Mouse (Mus musculus) right cerebral cortex, adult 2 months (tissue): ENCODE measurements around the gene Anapc7.

ENCODE experiments used
- DNase-seq, 2 experiments: peaks; one replicate each; pipeline ENCODE4 v3.0.0; 2021 to 2022; ENCODE audit warnings: low spot score in 2 of 2

Gene Anapc7

DNA sequence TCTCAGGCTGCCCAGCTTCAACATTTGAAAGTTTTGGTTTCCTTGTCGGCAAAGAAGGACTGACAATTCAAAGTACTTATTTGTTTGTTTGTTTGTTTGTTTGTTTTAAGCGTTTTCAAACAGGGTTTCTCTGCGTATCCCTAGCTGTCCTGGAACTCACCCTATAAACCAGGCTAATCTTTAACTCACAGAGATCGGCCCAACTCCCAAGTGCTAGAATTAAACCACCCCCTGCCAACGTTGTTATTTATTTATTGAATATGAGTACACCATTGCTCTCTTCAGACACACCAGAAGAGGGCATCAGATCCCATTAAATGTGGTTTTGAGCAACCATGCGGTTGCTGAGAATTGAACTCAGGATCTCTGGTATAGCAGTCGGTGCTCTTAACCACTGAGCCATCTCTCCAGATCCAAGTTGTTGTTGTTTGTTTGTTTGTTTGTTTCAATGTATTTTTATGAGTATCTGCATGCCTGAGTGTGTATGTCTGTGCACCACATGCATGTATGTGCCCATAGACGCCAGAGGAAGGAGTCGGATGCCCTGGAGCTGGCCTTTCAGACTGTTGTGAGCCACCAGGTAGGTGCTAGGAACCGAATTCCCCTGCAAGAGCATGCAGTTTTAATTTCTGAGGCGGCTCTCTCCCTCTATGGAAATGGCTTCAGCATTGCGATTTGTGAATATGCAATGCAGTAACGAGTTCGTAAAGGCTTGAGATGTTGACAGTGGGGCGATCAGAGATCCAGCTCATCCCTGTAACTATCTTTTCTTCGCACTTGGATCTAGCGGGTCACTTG, at the start of gene Anapc7:
TSS of gene Anapc7 (plus strand) at position 423 of the 798 bp plus-strand sequence.
- DNase-seq, result no peak

DNA sequence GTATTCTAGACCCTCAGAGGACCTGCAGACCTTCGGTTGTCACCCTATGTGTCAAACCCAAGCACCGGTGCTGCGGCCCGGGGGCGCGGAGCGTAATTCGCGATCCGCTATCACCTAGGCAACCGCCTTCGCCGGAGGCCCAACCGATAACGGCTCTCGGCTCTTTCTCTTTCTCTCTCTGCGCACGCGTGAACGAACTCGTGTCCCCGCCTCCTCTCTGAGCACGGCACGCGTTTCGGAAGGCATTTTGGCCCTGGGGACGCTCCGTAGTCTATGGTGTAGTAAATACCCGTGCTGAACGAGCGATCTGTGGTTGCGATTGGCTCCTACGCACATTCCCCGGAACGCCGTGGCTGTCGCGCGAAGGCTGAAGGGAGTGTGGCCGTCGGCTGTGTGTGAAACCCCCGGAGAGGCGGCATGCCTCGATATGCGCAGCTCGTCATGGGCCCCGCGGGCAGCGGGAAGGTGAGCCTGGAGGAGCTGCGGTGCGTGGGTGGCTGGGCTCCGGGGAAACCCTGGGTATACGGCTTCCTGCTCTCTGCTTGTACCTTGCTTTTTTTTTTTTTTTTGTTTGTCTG, 49.2 kb upstream of the Anapc7 start, which contains the start of gene Fam216a:
TSS of gene Fam216a (minus strand) at position 173 of the 578 bp plus-strand sequence.
- DNase-seq, result peak; percentile 100

DNA sequence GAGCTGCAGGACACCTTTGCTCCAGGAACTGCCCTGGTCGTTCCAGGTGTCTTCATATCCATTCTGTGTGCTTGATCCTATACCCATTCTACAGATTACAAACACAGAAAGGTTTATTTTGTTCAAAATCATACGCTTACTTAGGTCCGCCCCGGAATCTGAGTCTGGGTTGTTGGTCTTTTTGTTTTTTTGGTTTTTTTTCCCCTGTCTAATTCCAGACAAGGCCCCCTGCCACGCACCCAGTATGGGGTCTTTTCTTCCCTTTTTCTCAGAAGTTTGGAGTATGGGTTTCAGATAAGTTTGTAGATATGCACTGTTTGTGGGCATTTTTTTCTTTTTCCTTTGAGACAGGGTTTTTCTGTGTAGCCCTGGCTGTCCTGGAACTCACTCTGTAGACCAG, 48.6 kb upstream of the Anapc7 start:
- no peak for DNase-seq

DNA sequence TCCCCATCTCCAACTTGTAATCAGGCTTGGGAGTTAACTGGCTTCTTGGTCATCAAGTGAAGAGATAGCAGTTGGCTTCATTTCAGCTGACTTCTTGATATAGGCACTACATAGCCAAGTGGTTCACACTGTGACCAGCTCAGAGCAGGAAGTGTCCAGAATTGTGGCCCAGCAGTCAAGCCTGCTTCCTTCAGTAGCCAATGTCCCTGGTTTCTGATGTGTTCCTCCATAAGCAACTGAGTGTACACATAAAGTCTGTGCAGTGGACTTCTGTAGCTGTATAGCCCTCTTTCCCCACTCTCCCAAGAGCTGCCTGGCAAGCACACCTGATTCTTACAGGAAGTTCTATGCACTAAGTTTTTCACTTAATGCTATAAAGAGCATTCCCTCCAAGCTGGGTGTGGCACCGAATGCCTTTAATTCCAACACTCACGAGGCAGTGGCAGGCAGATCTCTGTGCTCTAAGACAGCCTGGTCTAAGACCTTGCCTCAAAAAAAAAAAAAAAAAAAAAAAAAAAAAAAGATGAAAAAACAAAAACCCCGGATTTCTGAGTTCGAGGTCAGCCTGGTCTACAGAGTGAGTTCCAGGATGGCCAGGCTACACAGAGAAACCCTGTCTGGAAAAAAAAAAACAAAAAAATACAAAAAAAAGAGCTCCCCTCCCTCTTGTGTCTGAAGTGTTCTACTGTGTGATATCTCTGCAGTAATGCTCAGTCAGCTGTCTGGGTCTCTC, 44.2 kb upstream of the Anapc7 start:
- DNase-seq, result no peak

DNA sequence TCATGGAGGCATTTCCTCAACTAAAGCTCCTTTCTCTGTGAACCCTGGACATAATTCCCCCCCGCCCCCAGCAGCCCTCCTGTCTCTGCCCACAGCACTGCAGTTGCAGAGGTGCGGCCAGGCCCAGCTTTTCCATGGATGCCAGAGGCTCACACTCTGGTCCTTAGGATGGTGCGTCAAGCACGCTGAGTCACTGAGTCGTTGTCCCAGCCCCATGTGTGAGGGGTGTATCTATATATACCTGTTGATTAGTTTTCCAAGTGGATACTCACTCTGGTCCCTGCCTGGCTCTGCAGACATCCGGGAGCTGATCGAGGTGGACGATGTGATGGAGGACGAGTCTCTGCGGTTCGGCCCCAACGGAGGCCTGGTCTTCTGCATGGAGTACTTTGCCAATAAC, 43.3 kb upstream of the Anapc7 start:
- no peak for DNase-seq

DNA sequence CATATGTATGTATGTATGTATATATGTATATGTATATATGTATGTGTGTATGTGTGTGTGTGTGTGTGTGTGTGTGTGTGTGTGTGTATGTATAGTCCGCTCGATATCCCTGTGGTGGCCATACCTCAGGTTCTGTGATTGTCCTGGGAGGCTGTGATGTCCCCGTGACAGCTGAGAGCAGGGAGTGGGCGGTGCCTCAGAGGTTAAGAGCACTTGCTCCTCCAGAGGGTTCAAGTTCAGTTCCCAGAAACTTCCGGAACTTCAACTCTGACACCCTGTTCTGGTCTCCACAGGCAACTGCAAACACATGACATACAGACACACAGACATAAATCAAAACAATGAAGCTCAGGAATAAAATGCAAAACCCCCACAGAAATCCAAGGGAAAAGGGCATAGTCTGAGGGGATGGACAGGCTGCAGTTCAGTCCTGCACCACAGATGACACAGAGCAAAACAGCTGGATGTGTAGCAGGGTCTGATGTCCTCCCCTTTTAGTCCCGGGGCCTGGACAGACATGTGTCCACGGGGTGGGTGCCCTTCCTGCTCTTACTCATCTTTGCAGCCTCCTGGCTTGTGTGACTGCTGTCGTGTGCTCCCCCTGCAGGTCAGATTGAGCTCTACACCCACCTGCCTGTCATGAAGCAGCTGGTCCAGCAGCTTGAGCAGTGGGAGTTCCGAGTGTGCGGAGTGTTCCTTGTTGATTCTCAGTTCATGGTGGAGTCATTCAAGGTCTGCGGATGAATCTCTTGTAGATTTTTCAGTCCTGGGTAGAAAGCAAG, 41.9 kb upstream of the Anapc7 start:
- peak; percentile 82 to 88 for DNase-seq

DNA sequence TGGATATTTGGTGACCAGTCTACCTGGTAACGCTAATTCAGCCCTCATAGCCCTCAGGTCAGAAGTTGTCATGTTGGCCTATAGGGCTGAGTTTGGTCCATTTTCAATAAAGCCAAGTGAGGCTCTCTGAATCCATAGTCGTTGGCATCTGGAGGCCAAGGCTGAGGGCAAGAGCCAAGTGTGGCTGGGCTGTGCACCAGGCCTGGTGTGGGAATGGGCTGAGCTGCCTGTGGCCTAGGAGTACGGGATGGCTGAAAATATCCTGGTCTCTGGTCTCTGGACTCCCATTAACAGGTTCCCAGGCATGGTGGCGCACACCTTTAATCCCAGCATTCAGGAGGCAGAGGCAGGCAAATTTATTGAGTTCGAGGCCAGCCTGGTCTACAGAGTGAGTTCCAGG, 31.5 kb upstream of the Anapc7 start:
- DNase-seq, result no peak

DNA sequence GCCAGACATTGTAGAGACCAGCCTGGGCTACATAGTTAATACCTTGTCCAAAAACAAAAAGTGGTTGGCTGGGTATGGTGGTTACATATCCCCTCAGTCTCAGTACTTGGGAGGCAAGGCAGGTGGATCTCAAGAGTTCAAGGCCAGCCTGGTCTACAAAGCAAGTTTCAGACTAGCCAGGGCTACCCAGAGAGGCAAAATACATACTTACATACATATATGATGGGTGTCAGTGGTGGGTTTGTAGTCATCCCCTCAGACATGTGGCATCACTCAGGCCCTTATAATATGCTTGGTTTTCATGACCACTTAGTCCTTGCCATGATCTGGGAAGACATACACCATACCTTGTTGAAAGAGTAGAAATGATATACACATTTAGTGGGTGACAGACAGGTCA, 30.8 kb upstream of the Anapc7 start:
- DNase-seq, result no peak

DNA sequence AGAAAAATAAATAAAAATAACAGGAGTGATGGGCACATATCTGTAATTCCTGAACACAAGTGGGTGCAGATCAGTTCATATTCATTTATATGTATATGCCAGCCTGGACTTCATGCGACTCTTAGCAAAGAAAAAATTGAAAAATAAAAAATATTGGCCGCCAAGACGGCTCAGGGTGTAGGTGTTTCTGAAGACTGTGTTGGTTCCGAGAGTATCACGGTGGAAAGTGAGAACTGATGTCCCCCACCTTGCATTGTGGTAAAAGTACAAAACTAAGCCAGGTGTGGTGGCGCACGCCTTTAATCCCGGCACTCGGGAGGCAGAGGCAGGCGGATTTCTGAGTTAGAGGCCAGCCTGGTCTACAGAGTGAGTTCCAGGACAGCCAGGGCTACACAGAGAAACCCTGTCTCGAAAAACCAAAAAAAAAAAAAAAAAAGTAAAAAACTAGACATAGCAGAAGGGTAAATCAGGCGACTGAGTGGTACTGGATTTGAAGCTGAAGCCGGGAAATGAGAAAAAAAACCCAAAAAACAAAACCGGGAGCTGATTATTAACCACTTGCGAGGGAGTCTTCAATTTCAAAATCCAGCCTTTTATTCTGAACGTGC, 30.2 kb upstream of the Anapc7 start:
- no peak for DNase-seq

DNA sequence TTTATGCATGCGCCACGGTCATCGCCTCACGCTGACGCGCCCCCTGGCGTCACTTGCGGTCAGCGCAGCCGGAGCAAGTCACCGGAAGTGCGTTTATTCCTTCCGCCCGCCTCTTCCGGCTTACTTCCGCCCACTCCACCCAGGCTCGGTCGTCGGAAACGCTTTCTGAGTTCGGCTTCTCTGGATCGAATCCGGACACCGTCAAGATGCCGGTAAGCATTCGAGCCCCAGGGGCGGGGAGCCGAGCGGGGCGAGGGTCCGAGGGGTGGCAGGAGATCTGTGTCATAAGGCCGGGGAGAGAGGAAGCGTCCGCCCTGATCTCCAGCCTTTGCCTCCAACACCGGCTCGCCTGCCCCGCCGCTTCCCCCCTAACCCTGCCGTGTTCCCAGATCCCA, 29.7 kb upstream of the Anapc7 start, which contains the start of gene Arpc3:
TSS of gene Arpc3 (plus strand) at position 93 of the 395 bp plus-strand sequence.
- peak; percentile 91 to 94 for DNase-seq

DNA sequence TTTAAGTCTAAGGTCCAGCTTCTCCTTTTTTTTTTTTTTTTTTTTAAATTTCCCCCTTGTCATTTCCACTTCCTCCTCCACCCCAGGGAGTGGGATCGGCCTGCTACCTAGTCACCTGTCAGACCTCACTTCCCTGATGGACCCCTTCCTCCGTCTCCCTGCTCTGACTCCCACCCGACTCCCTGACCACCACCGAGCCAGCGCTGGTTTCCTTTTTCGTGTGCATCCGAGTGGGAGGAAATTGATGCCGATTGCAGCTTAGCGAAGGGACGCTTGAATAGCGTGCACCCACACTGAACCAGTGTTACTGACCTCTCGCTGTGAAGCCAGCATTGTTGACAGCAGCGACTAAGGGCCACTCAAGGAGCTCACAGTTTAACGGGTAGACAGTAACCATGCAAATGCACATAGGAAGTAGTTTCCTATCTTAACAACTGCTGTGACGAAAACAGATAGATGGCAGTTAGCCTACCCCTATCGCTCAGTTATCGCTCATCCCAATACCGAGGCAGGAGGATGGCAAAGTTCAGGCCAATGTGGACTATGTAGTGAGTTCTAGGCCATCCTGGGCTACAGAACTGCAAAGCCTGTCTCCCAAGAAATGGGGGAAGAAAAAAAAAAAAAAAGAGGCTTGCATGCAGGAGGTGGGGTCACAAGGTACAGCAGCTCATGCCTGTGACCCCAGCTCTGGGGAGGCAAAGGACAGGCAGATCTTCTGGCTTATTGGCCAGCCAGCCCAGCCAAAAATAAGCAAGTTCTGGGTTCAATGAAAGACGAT, 29.1 kb upstream of the Anapc7 start:
- DNase-seq, result peak; percentile 30 to 42

DNA sequence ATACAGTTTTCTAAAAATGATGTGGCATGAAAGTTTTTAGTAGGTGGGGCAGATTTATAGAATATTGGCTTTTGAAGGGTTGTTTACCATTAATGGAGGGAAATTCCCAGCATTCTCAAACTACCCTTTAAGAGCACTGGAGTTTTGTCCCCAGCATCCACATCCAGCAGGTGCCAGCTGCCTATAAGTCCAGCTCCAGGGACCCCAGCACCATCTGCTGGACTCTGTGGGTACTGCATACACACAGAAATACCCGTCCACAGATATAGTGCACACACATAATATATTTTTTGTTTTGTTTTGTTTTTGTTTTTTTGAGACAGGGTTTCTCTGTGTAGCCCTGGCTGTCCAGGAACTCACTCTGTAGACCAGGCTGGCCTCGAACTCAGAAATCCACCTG, 27.6 kb upstream of the Anapc7 start:
- DNase-seq, result peak; percentile 70 to 75

DNA sequence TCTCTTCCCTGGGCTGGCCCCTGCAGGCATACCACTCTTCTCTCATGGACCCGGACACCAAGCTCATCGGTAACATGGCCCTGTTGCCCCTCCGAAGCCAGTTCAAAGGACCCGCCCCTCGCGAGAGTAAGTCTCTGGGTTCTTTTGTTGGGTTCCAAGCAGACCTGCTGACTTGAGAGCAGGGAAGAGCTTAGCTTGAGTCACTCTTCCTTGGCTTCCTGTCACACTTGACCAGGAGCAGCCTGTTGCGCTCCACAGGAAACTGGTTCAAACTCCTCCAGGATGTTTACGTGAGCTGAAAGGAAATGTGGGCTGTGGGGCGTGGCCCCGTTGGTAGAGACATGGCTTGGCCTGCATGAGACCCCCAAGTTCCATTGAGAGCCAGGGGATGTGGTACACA, 24.7 kb upstream of the Anapc7 start:
- no peak for DNase-seq

DNA sequence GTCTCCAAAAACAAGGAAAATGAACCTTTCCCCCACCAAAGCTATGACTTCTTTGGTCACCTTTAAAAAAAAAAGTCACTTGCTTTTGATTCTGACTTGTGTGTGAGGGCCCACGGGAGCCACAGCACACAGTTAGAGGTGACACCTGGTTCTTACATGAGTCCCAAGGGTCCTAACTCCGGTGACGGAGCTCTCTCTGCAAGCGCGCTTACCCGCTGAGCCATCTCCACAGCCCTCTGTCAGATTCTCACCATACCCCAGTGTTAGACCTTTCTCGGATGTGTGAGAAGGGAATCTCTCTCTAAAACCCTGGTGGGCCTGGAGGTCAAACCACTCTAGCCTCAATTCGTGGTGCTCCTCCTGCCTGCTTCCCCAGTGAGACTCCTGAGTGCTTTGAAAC, 24.0 kb upstream of the Anapc7 start:
- no peak for DNase-seq

DNA sequence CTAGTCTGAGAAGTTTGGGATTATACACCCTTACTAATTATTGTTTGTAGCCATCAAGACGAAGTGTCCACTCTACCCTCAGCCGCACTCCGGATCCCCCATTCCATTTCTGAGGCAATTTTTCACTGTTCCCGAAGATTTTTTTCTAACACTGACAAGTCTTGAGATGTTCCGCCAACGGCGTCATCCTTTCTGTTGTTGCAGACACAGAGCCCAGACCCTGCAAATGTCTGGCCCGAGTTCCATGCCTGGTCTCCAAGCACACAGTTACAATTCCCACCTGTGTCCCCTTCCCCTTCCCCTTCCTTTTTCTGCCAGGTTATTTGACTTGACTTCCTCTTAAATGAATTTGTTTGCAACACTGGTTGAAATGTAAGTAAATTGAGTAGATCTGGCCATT, 21.6 kb upstream of the Anapc7 start:
- DNase-seq, result no peak

DNA sequence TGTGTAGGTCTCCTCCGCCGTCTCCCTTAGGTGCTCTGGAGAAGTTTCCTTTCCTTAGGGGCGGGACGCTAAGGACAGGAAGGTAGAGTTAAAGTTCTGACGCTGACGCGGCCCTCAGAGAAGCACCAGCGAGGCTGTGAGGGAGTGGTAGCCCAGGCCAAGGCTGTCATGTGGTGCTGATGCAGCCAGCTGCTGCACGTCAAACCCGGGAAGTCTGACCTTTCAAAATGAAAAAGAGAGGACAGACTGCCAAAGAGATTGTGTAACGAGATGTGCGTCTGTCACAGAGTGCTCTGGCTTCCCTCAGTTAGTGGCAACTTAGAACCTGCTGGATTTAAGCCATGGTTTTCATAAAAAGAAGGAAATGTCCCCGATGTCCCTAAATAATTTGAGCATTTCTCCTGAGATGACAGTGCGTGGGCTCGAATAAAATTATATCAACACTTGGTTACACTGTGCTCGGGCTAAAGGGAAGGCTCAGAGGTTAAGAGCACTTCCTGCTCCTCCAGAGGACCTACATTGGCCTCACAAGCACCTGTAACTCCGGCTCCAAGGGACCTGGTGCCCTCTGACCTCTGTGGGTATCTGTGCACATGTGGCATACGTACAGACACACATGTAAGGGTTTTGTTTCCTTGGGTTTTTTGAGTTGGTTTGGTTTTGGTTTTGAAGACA, 20.7 kb upstream of the Anapc7 start:
- DNase-seq, result peak in 1 of 2 experiments; percentile 48

DNA sequence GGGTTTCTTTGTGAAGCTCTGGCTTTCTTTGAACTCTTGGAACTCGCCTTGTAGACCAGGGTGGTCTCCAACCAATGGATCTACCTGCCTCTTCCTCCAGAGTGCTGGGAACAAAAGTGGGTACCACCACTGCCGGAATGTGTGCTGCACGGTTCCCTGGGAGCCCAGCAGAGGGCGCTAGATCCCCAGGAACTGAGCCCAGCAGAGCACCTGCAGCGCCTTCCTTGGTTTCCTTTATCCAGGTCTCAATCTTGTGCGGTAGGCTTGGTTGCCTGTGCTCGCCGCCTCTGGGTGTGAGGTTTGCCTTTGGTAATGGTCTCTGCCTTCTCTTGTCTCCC, 20.2 kb upstream of the Anapc7 start:
- peak; percentile 78 to 83 for DNase-seq

DNA sequence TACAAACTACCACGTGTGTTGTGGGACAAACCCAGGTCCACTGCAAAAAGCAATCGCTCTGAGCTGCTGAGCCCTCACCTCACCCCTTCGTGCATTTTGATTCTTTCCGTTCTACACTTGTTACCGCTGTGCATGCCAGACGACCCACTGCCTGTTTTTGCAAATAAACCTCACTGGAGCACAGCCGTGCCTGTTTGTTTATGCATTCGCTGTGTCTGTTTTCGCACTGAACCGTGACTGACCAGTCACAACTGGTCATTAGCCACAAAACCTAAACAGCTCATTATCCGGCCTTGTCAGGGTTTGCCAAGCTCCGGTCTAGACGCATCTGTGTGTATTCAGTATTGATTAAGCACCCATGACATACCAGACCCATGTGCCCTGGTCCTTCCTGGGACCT, 19.3 kb upstream of the Anapc7 start:
- no peak for DNase-seq

DNA sequence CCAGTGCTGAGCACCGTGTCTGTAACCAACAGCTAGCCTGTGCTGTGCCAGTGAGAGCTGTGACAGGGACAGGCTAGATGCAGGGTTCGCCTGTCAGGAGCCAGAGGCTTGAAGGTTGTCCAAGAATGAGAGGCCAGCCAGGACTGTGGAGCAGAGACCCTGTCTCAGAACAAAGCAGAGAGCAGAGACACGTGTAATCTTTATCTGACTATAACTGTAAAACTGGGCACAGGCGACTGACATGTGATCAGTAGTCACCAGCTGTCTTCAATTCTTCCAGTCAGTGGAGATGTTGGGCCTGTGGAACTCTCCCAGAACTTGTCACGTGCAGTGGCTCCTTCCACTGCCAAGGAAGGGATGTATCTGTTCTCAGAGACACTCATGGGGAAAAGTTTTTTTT, 18.7 kb upstream of the Anapc7 start:
- DNase-seq, result peak; percentile 34 to 49

DNA sequence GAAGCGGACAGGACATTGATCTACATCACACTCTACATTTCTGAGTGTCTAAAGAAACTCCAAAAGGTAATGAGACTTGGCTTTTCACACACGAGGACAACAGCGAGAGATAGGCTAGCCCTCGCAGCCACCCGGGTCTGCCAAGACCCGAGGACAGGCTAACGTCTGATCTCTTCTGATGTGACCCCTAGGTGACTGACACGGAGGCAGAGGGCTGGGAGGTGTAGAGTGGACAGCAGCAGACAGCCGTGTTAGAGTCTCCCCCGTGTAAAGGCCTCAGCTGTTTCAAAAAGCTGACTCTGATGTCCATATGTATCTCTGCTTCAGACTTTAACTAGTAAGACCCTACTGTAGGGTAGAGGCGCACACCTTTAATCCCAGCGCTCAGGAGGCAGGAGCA, 18.1 kb upstream of the Anapc7 start:
- DNase-seq, result no peak
